Mouse (Mus musculus): ENCODE measurements around the gene Ccdc110. TPM values are rescaled to one million over a fixed set of nuclear protein-coding genes. Genes with fewer than 3 reads are reported as not detected.

The Ccdc110 gene
- polyA plus RNA-seq (2014; fragmentation: Nextera tagmentation; extraction: Ambion mirVana), result 0.19 TPM in 1 of 2 replicates, not detected in the other

GRCm38 (mm10) chr8:45934582-45935014, at the start of gene Ccdc110:
Gene Ccdc110 (plus strand): TSS chr8:45934619.
- DNase-seq (ENCODE audit: low spot score, missing footprints) (peak; percentile 100), ATAC-seq (ENCODE audit: low FRiP score) (peak; percentile 91)
- WGBS, result 4% methylated on average over 23 of the region's 23 CpGs
- Histone ChIP-seq H3K4me3 (ENCODE audit: low read depth, low read length) (peak within 1 kb of the TSS; percentile 34), H3K27ac (ENCODE audit: low read depth, low read length) (no peak within 1 kb of the TSS), H3K9ac (ENCODE audit: low read length) (no peak within 1 kb of the TSS; the same call in 1 of the 2 replicates), H3K4me2 (peak within 1 kb of the TSS; percentile 48), H3K4me1 (ENCODE audit: control insufficient read depth, insufficient read depth, low read length) (no peaks in the 10 kb centered on the region), H3K27me3 (ENCODE audit: control insufficient read depth, insufficient read depth, low read length) (no peaks in the 10 kb centered on the region), H3K36me3 (ENCODE audit: control insufficient read depth, insufficient read depth, low read length) (no peaks in the 10 kb centered on the region), H3K9me3 (ENCODE audit: control insufficient read depth, low read length) (no peaks in the 10 kb centered on the region)

- peak within 1 kb of the TSS; percentile 60 for H3K4me2 ChIP-seq
- peaks cover 9% of the 10 kb centered on the region; the same call in 1 of the 2 replicates for H3K4me1 ChIP-seq (ENCODE audit: control insufficient read depth, insufficient read depth, low read length)
- H3K27ac ChIP-seq (ENCODE audit: low read depth, low read length), result no peak within 1 kb of the TSS
- H3K4me3 ChIP-seq (ENCODE audit: low read depth, low read length), result peak within 1 kb of the TSS; percentile 30
- H3K9ac ChIP-seq (ENCODE audit: low read length), result peak within 1 kb of the TSS; percentile 38
- DNase-seq (ENCODE audit: low spot score, missing footprints) (peak; percentile 92), ATAC-seq (ENCODE audit: low FRiP score) (peak; percentile 81)
- H3K27me3 ChIP-seq (ENCODE audit: control insufficient read depth, insufficient read depth, low read length), result peaks cover 3% of the 10 kb centered on the region
- under 1% methylated on average over 22 of the region's 22 CpGs for WGBS
- no peaks in the 10 kb centered on the region for H3K9me3 ChIP-seq (ENCODE audit: control insufficient read depth, low read length)
- no peaks in the 10 kb centered on the region for H3K36me3 ChIP-seq (ENCODE audit: control insufficient read depth, insufficient read depth, low read length)
Measured at GRCm38 (mm10) chr8:45885202-45885685, 49.2 kb upstream of the Ccdc110 start, which contains the start of gene Pdlim3. Gene Pdlim3 (plus strand): TSS chr8:45885461.

- peak; percentile 90 for DNase-seq (ENCODE audit: low spot score, missing footprints)
- no peaks in the 10 kb centered on the region for H3K36me3 ChIP-seq (ENCODE audit: control insufficient read depth, insufficient read depth, low read length)
- H3K4me3 ChIP-seq (ENCODE audit: low read depth, low read length), result peak overlapping the region; percentile 30
- H3K27ac ChIP-seq (ENCODE audit: low read depth, low read length), result no peak overlapping the region
- peak; percentile 52 for ATAC-seq (ENCODE audit: low FRiP score)
- H3K27me3 ChIP-seq (ENCODE audit: control insufficient read depth, insufficient read depth, low read length), result peaks cover 3% of the 10 kb centered on the region
- H3K4me1 ChIP-seq (ENCODE audit: control insufficient read depth, insufficient read depth, low read length), result peaks cover 9% of the 10 kb centered on the region; the same call in 1 of the 2 replicates
- 29% methylated on average over 2 of the region's 2 CpGs for WGBS
- H3K9me3 ChIP-seq (ENCODE audit: control insufficient read depth, low read length), result no peaks in the 10 kb centered on the region
- H3K4me2 ChIP-seq, result peak overlapping the region; percentile 60
- H3K9ac ChIP-seq (ENCODE audit: low read length), result peak overlapping the region; percentile 38
Measured at GRCm38 (mm10) chr8:45885775-45886174, 48.6 kb upstream of the Ccdc110 start.

GRCm38 (mm10) chr8:45889737-45890136, 44.7 kb upstream of the Ccdc110 start:
- ATAC-seq (ENCODE audit: low FRiP score), result no peak
- H3K27ac ChIP-seq (ENCODE audit: low read depth, low read length), result no peak overlapping the region
- H3K4me2 ChIP-seq, result no peak overlapping the region
- 95% methylated on average over 7 of the region's 7 CpGs for WGBS
- H3K36me3 ChIP-seq (ENCODE audit: control insufficient read depth, insufficient read depth, low read length), result no peaks in the 10 kb centered on the region
- no peaks in the 10 kb centered on the region for H3K9me3 ChIP-seq (ENCODE audit: control insufficient read depth, low read length)
- no peak overlapping the region for H3K4me3 ChIP-seq (ENCODE audit: low read depth, low read length)
- no peaks in the 10 kb centered on the region for H3K27me3 ChIP-seq (ENCODE audit: control insufficient read depth, insufficient read depth, low read length)
- no peak for DNase-seq (ENCODE audit: low spot score, missing footprints)
- peaks cover 4% of the 10 kb centered on the region; the same call in 1 of the 2 replicates for H3K4me1 ChIP-seq (ENCODE audit: control insufficient read depth, insufficient read depth, low read length)
- no peak overlapping the region for H3K9ac ChIP-seq (ENCODE audit: low read length)

GRCm38 (mm10) chr8:45896590-45896989, 37.8 kb upstream of the Ccdc110 start:
- 86% methylated on average over 3 of the region's 3 CpGs for WGBS
- Histone ChIP-seq H3K36me3 (ENCODE audit: control insufficient read depth, insufficient read depth, low read length) (no peaks in the 10 kb centered on the region), H3K9me3 (ENCODE audit: control insufficient read depth, low read length) (no peaks in the 10 kb centered on the region), H3K9ac (ENCODE audit: low read length) (no peak overlapping the region), H3K4me2 (no peak overlapping the region), H3K27me3 (ENCODE audit: control insufficient read depth, insufficient read depth, low read length) (no peaks in the 10 kb centered on the region), H3K4me1 (ENCODE audit: control insufficient read depth, insufficient read depth, low read length) (no peaks in the 10 kb centered on the region), H3K4me3 (ENCODE audit: low read depth, low read length) (no peak overlapping the region), H3K27ac (ENCODE audit: low read depth, low read length) (no peak overlapping the region)
- DNase-seq (ENCODE audit: low spot score, missing footprints) (peak; percentile 62), ATAC-seq (ENCODE audit: low FRiP score) (no peak)

- DNase-seq (ENCODE audit: low spot score, missing footprints) (no peak), ATAC-seq (ENCODE audit: low FRiP score) (no peak)
- no peaks in the 10 kb centered on the region for H3K9me3 ChIP-seq (ENCODE audit: control insufficient read depth, low read length)
- WGBS, result 83% methylated on average over 3 of the region's 3 CpGs
- no peaks in the 10 kb centered on the region for H3K4me1 ChIP-seq (ENCODE audit: control insufficient read depth, insufficient read depth, low read length)
- no peaks in the 10 kb centered on the region for H3K27me3 ChIP-seq (ENCODE audit: control insufficient read depth, insufficient read depth, low read length)
- no peak overlapping the region for H3K4me3 ChIP-seq (ENCODE audit: low read depth, low read length)
- no peak overlapping the region for H3K9ac ChIP-seq (ENCODE audit: low read length)
- H3K27ac ChIP-seq (ENCODE audit: low read depth, low read length), result no peak overlapping the region
- H3K36me3 ChIP-seq (ENCODE audit: control insufficient read depth, insufficient read depth, low read length), result no peaks in the 10 kb centered on the region
- H3K4me2 ChIP-seq, result no peak overlapping the region
Measured at GRCm38 (mm10) chr8:45899783-45900182, 34.6 kb upstream of the Ccdc110 start.

GRCm38 (mm10) chr8:45901626-45902025, 32.8 kb upstream of the Ccdc110 start:
- H3K36me3 ChIP-seq (ENCODE audit: control insufficient read depth, insufficient read depth, low read length), result no peaks in the 10 kb centered on the region

GRCm38 (mm10) chr8:45903659-45904058, 30.8 kb upstream of the Ccdc110 start:
- ATAC-seq (ENCODE audit: low FRiP score), result no peak
- no peaks in the 10 kb centered on the region for H3K9me3 ChIP-seq (ENCODE audit: control insufficient read depth, low read length)
- no peaks in the 10 kb centered on the region for H3K36me3 ChIP-seq (ENCODE audit: control insufficient read depth, insufficient read depth, low read length)
- H3K4me2 ChIP-seq, result no peak overlapping the region
- H3K9ac ChIP-seq (ENCODE audit: low read length), result no peak overlapping the region
- H3K27ac ChIP-seq (ENCODE audit: low read depth, low read length), result no peak overlapping the region
- H3K4me1 ChIP-seq (ENCODE audit: control insufficient read depth, insufficient read depth, low read length), result no peaks in the 10 kb centered on the region
- peak; percentile 47 for DNase-seq (ENCODE audit: low spot score, missing footprints)
- WGBS, result 45% methylated on average over 3 of the region's 3 CpGs
- H3K4me3 ChIP-seq (ENCODE audit: low read depth, low read length), result no peak overlapping the region
- H3K27me3 ChIP-seq (ENCODE audit: control insufficient read depth, insufficient read depth, low read length), result no peaks in the 10 kb centered on the region

More at GRCm38 (mm10) chr8:45901626-45902025, 32.8 kb upstream of the Ccdc110 start:
- no peak overlapping the region for H3K9ac ChIP-seq (ENCODE audit: low read length)
- ATAC-seq (ENCODE audit: low FRiP score) (no peak), DNase-seq (ENCODE audit: low spot score, missing footprints) (no peak)
- no peak overlapping the region for H3K27ac ChIP-seq (ENCODE audit: low read depth, low read length)
- H3K27me3 ChIP-seq (ENCODE audit: control insufficient read depth, insufficient read depth, low read length), result no peaks in the 10 kb centered on the region
- H3K4me2 ChIP-seq, result no peak overlapping the region
- H3K4me3 ChIP-seq (ENCODE audit: low read depth, low read length), result no peak overlapping the region
- no peaks in the 10 kb centered on the region for H3K9me3 ChIP-seq (ENCODE audit: control insufficient read depth, low read length)
- no peaks in the 10 kb centered on the region for H3K4me1 ChIP-seq (ENCODE audit: control insufficient read depth, insufficient read depth, low read length)
- 84% methylated on average over 8 of the region's 8 CpGs for WGBS

GRCm38 (mm10) chr8:45905591-45906250, 28.7 kb upstream of the Ccdc110 start:
- H3K27me3 ChIP-seq (ENCODE audit: control insufficient read depth, insufficient read depth, low read length), result no peaks in the 10 kb centered on the region
- H3K9ac ChIP-seq (ENCODE audit: low read length), result no peak overlapping the region
- no peak overlapping the region for H3K4me3 ChIP-seq (ENCODE audit: low read depth, low read length)
- DNase-seq (ENCODE audit: low spot score, missing footprints), result no peak
- no peak overlapping the region for H3K4me2 ChIP-seq
- H3K27ac ChIP-seq (ENCODE audit: low read depth, low read length), result no peak overlapping the region
- no peaks in the 10 kb centered on the region for H3K4me1 ChIP-seq (ENCODE audit: control insufficient read depth, insufficient read depth, low read length)
- H3K36me3 ChIP-seq (ENCODE audit: control insufficient read depth, insufficient read depth, low read length), result no peaks in the 10 kb centered on the region
- 88% methylated on average over 7 of the region's 7 CpGs for WGBS
- ATAC-seq (ENCODE audit: low FRiP score), result no peak
- H3K9me3 ChIP-seq (ENCODE audit: control insufficient read depth, low read length), result no peaks in the 10 kb centered on the region
